Mouse (Mus musculus) thymus, postnatal 0 days (tissue): ENCODE data around the gene Flt1. TPM values are rescaled to one million over a fixed set of nuclear protein-coding genes. Genes with fewer than 3 reads are reported as not detected.
A peak's percentile ranks its signal among the peaks of the same experiment; 100 is the strongest.
"Not testable (repeated sequence)": the region's sequence is repeated elsewhere in the genome, so short reads cannot be mapped to it uniquely, and the experiment has no call there.

ENCODE experiments used
- DNase-seq: peaks from one replicate; pipeline ENCODE4 v3.0.0-alpha.2; 2015; ENCODE audit warnings: low spot score
- polyA plus RNA-seq: library from polyadenylated mRNA; unstranded; fragments of >200 nt; fragmentation: Nextera tagmentation; extraction: Ambion mirVana; gene quantifications from 2 replicates; pipeline ENCODE4 v1.2.1, GENCODE M21; 2015

Flt1 gene
- polyA plus RNA-seq, 1 experiment from 2014 or later, result 2.9 TPM

GRCm38 (mm10) chr5:147616450-147616849, 109.4 kb downstream of the Flt1 start:
- no peak for DNase-seq

- no peak for DNase-seq
These were observed 111.2 kb downstream of the Flt1 start for GRCm38 (mm10) chr5:147614659-147615058.

GRCm38 (mm10) chr5:147611348-147611747, 114.5 kb downstream of the Flt1 start:
- not testable (repeated sequence) for DNase-seq

GRCm38 (mm10) chr5:147607256-147607975, 118.4 kb downstream of the Flt1 start:
- DNase-seq, result no peak

GRCm38 (mm10) chr5:147606751-147607150, 119.1 kb downstream of the Flt1 start:
- no peak for DNase-seq

GRCm38 (mm10) chr5:147601460-147602360, 124.1 kb downstream of the Flt1 start:
- no peak for DNase-seq

GRCm38 (mm10) chr5:147597825-147598224, 128.0 kb downstream of the Flt1 start:
- DNase-seq, result no peak

GRCm38 (mm10) chr5:147589814-147590213, 136.0 kb downstream of the Flt1 start:
- no peak for DNase-seq

GRCm38 (mm10) chr5:147585070-147585469, 140.7 kb downstream of the Flt1 start:
- no peak for DNase-seq

- DNase-seq, result no peak
These were observed 141.2 kb downstream of the Flt1 start for GRCm38 (mm10) chr5:147584648-147585047.

GRCm38 (mm10) chr5:147583702-147584298, 142.0 kb downstream of the Flt1 start:
- DNase-seq, result peak; percentile 63

GRCm38 (mm10) chr5:147580181-147580580, 145.6 kb downstream of the Flt1 start:
- no peak for DNase-seq

- DNase-seq, result no peak
These were observed 146.1 kb downstream of the Flt1 start for GRCm38 (mm10) chr5:147579691-147580090.

GRCm38 (mm10) chr5:147579148-147579547, 146.7 kb downstream of the Flt1 start:
- no peak for DNase-seq

GRCm38 (mm10) chr5:147577003-147577402, 148.8 kb downstream of the Flt1 start:
- no peak for DNase-seq

- no peak for DNase-seq
These were observed 151.3 kb downstream of the Flt1 start for GRCm38 (mm10) chr5:147574517-147574916.

GRCm38 (mm10) chr5:147573555-147573954, 152.3 kb downstream of the Flt1 start:
- no peak for DNase-seq

GRCm38 (mm10) chr5:147572695-147573094, 153.1 kb downstream of the Flt1 start:
- no peak for DNase-seq

GRCm38 (mm10) chr5:147566335-147566734, 159.5 kb downstream of the Flt1 start:
- no peak for DNase-seq

GRCm38 (mm10) chr5:147565444-147565843, 160.4 kb downstream of the Flt1 start:
- no peak for DNase-seq

- no peak for DNase-seq
These were observed 161.6 kb downstream of the Flt1 start for GRCm38 (mm10) chr5:147564140-147564590.
